Mouse (Mus musculus) erythroblast, embryonic 14.5 days (primary cell): ENCODE results near the gene Srsf3.

ENCODE experiments used
- GATA1 ChIP-seq: IDR thresholded peaks from 2 replicates; pipeline ENCODE4 v1.6.1; 2012; ENCODE audit warnings: low read length, inconsistent platforms, mixed read lengths
- TAL1 ChIP-seq: IDR thresholded peaks from 3 replicates; pipeline ENCODE4 v1.6.1; 2012; ENCODE audit warnings: low read length, inconsistent platforms, mixed read lengths

- TF ChIP-seq GATA1: no peak
- no peak for TF ChIP-seq TAL1
Observed at GRCm38 (mm10) chr17:29091348-29091944, 59.0 kb downstream of the Srsf3 start.
